Mouse (Mus musculus) intestine, embryonic 15.5 days (tissue): ENCODE data around the gene Mrgprf. TPM values are rescaled to one million over a fixed set of nuclear protein-coding genes. Genes with fewer than 3 reads are reported as not detected.

Experiments
- polyA plus RNA-seq: library from polyadenylated mRNA; unstranded; fragments of >200 nt; fragmentation: Nextera tagmentation; extraction: Ambion mirVana; gene quantifications from 2 replicates; pipeline ENCODE4 v1.2.1, GENCODE M21; 2015

The Mrgprf gene
- polyA plus RNA-seq, 1 experiment from 2014 or later, result 1.8 TPM

Other genes starting within 250 kb of the Mrgprf start
- gene 1810010D01Rik, start 92.7 kb upstream of the Mrgprf start, polyA plus RNA-seq, result 0.59 and 1.2 TPM in 2 replicates
- 8.8 and 9.8 TPM in 2 replicates for gene Tpcn2, start 16.8 kb upstream of the Mrgprf start, polyA plus RNA-seq
- gene Mrgprd, start 14.0 kb downstream of the Mrgprf start, polyA plus RNA-seq, result not detected in 2 replicates